Mouse (Mus musculus) fat pad, adult 2 months (tissue): ENCODE data around the gene 4921507P07Rik.
"Not testable (repeated sequence)": the region's sequence is repeated elsewhere in the genome, so short reads cannot be mapped to it uniquely, and the experiment has no call there.

Experiments used
- DNase-seq: peaks from one replicate; pipeline ENCODE4 v3.0.0-alpha.2; 2011; ENCODE audit warnings: low read depth, low spot score; ENCODE audit errors: extremely low read depth

The 4921507P07Rik gene

DNA sequence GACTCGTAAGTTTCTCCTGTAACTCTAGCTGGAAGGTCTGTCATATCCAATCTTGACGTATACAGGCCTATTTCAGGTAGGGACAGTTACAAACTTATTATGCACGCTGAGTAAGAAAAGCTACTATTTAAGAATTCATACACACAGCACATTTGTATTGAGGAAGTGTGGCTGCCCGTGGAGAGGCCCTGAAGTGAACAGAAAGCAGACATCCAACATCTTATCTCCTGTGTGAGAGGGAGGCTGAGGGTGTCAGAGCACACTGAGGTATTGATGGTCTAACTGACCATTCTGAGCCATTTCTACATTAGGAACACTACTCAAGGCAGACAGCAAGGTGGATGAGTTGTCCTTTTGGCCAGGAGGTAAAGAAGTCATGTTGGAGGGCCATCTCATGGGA, 37.6 kb downstream of the 4921507P07Rik start:
- DNase-seq, result no peak

DNA sequence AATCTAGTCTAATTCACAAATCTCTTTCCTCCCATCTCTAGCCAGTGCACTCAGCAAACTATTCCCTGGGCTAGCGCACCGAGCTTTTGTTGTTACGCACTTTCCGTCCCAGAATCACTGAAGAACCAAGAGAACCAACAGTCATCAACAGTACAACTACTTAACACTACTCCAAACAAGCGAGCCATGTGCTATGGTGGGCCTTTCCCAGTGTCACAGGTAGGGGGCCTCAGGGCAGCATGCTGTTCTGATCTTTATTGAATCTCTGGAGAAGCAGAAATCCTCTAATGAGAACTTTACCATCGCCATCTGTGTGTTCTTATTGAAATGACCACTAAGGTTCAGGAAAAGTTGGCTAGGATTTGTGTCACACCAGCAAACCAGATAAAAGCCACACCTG, 38.9 kb downstream of the 4921507P07Rik start:
- DNase-seq, result no peak

- not testable (repeated sequence) for DNase-seq
These were observed 42.2 kb downstream of the 4921507P07Rik start for GRCm38 (mm10) chr6:50554223-50554622.

GRCm38 (mm10) chr6:50552881-50553518, 43.4 kb downstream of the 4921507P07Rik start:
- no peak for DNase-seq

GRCm38 (mm10) chr6:50549791-50550190, 46.6 kb downstream of the 4921507P07Rik start:
- DNase-seq, result no peak

- no peak for DNase-seq
These were observed 47.4 kb downstream of the 4921507P07Rik start for GRCm38 (mm10) chr6:50549051-50549450.

DNA sequence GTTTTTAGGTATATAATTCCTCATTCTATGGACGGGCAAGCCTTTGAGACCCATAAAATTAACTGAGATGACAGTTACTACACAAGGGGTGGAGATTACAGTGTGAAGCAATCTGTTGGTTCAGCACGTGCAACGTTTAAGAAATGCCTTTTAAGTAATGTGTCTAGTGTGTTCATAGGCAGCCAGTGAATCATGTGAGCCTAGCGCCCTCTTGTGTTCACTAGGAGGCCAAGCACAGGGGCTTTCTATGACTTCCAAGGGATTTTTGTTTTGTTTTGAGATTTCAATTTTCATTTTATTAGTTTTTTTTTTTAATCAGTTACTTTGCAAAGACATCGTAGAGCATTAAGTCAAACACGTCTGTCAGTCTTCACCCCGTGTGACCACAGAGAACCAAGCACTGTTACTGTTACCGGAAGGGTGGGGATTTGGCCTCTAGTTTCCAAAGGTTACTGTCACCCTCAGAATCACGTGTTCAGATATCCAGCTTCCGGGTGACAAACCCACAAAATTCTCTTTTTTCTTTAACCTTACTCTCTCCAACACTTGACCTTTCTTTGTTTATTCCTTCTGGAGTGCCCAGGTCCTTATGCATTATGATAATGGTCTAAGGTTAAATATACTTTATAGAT, 50.9 kb downstream of the 4921507P07Rik start:
- DNase-seq, result no peak

DNA sequence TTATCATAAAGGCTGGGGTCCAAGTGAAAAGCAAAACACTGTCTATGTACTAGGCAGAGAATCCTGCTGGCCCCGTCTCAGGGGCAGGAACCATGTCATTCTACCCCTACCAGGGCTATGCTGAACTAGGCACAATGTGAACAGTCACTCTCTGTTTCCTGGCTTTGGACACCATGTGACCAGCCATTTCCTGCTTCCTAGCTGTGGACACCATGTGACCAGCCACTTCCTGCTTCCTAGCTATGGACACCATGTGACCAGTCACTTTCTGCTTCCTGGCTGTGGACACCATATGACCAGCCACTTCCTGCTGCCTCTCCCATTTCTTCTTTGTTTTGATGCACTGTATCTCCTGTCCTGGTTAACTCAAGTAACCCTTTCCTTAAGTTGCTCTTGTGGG, 53.9 kb downstream of the 4921507P07Rik start:
- no peak for DNase-seq

DNA sequence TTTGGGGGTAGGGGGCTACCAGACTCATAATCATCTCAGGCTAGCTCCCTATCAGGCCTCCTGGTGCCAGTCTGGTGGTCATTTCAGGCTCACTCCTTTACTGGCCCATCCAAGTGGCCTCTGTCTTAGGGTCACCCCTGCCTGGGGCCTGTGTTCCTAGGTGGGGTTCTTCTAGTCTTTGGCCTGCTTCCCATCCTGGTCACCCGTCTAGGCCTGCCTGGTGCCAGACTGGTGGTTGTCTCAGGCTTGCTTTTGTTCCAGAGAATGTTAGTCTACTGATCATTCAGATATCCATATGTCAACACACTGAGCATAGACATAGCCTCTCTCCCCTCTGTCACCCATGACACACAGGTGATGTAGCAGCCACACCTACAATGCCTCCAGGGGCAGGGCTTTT, 56.8 kb downstream of the 4921507P07Rik start:
- no peak for DNase-seq

DNA sequence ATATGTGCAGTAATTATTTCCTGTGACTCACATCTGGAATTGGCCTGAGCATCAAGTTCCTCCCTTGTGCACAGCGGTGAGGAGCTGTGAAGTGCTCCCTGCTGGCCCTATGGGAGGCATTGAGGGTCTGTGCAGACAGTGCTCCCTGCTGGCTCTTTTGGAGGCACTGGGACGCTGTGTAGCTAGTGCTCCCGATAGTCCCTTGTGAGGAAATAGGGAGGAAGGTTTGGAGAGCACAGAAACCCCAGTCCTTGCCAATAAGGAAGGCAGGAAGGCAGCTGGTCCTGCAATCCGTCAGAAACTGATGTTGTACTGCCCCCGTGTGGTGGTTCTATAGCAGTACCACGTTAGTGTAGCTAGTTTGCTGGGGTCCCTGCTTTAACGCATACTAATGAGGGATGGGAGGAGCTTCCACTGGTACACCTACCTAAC, 60.0 kb downstream of the 4921507P07Rik start:
- DNase-seq, result no peak

- no peak for DNase-seq
These were observed 61.1 kb downstream of the 4921507P07Rik start for GRCm38 (mm10) chr6:50535346-50535745.

GRCm38 (mm10) chr6:50531920-50532319, 64.5 kb downstream of the 4921507P07Rik start:
- DNase-seq, result peak; percentile 87

- DNase-seq, result no peak
These were observed 65.4 kb downstream of the 4921507P07Rik start for GRCm38 (mm10) chr6:50531003-50531402.

DNA sequence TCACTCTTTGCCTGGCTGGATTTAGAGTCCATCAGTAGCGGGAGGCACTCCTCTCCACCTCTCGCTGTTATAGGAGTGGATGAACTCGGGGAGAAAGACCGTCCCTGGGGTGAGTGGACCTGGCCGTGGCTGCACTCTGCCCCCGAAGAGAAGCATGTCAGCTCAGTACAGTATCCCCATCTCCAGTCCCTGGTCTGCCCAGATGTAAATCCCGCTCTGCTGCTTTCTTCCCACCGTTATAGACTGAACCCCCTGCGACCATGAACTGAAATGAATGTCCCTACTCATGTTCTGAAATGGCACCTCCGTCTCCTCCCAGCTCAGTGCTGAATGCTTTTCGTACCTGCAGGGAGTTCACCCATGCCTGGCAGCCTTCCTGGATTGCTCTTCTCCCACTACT, 67.2 kb downstream of the 4921507P07Rik start:
- no peak for DNase-seq

- no peak for DNase-seq
These were observed 69.0 kb downstream of the 4921507P07Rik start for GRCm38 (mm10) chr6:50527416-50527815.

GRCm38 (mm10) chr6:50526597-50527024, 69.8 kb downstream of the 4921507P07Rik start:
- DNase-seq, result peak; percentile 70

GRCm38 (mm10) chr6:50525846-50526245, 70.6 kb downstream of the 4921507P07Rik start:
- DNase-seq, result no peak

DNA sequence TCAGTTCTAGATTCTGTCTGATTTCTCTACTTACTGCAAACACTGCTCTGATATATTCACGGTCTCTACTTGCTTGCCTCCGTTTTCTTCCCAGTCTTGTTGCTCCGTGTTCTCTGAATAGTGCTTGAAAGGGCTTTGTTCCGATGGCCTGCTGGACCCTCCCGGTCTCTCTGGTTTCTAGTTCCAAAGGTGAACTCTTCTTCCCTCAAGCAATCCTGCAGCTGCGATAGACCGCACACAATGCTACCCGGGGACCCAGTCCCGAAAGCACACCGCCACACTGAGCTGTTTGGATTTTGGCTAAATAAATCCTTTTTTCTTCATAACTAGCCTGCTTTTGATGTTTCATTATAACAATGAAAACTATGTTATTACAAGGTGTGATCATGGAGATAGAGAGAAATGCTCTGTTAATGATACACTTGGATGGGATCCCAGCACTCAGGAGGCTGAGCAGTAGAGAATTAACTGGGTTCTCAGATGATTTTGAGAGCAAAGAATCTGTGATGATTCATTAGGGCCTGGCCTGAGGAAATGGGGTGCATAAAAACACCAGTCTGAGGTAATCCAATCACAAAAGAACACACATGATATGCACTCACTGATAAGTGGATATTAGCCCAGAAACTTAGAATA, 72.1 kb downstream of the 4921507P07Rik start:
- no peak for DNase-seq
